22 mouse cellular contexts compared by ENCODE assay signal in the genomic region with DNA sequence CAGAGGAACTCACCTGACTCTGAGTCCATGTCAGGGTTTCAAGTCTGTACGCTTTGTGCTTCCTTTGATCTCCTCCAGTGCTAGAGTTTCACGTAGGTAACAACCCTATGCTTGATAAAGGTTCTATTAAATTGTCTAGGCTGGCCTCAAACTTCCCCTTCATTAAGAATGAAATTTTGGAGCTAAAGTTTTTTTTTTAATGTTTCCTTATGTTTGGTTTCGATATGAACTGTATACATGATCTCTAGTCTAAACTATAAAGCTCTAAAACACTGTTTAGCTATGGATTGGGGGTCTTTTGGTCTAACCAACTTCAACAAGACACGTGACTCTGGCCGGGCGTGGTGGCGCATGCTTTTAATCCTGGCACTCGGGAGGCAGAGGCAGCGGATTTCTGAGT. TPM values are rescaled to one million over a fixed set of nuclear protein-coding genes. Genes with fewer than 3 reads are reported as not detected.
"Had no signal": no experiment of that assay in that cellular context is flagged by ENCODE, and none has a peak within 500 bp of the region (broad histone marks: within the 10 kb centered on the region; RNA-seq: fewer than 3 reads in every experiment).

Gene Xcr1 (minus strand): TSS at position 101 of the 400 bp plus-strand sequence.

- ATAC-seq: lung, postnatal 0 days; midbrain, embryonic 13.5 days; midbrain, embryonic 16.5 days had no signal

- H3K36me3 ChIP-seq: limb, embryonic 10.5 days; limb, embryonic 13.5 days; liver, embryonic 13.5 days; midbrain, embryonic 10.5 days; midbrain, embryonic 13.5 days; neural tube, embryonic 13.5 days; stomach, embryonic 15.5 days had no signal

- H3K27ac ChIP-seq: layer of hippocampus, adult 2 months; limb, embryonic 10.5 days; limb, embryonic 13.5 days; liver, embryonic 13.5 days; midbrain, embryonic 10.5 days; midbrain, embryonic 13.5 days; neural tube, embryonic 13.5 days; stomach, embryonic 15.5 days had no signal

- H3K27me3 ChIP-seq: limb, embryonic 13.5 days; liver, embryonic 13.5 days; midbrain, embryonic 13.5 days; neural tube, embryonic 13.5 days; stomach, embryonic 15.5 days had no signal

- H3K9me3 ChIP-seq: limb, embryonic 10.5 days; limb, embryonic 13.5 days; liver, embryonic 13.5 days; megakaryocyte, embryonic 14.5 days; midbrain, embryonic 10.5 days; midbrain, embryonic 13.5 days; neural tube, embryonic 13.5 days; stomach, embryonic 15.5 days had no signal

- H3K4me3 ChIP-seq: layer of hippocampus, adult 2 months; limb, embryonic 10.5 days; limb, embryonic 13.5 days; liver, embryonic 13.5 days; megakaryocyte, embryonic 14.5 days; midbrain, embryonic 10.5 days; midbrain, embryonic 13.5 days; myocyte; neural tube, embryonic 13.5 days; stomach, embryonic 15.5 days had no signal

- H3K4me1 ChIP-seq: limb, embryonic 10.5 days; limb, embryonic 13.5 days; liver, embryonic 13.5 days; midbrain, embryonic 10.5 days; midbrain, embryonic 13.5 days; neural tube, embryonic 13.5 days; stomach, embryonic 15.5 days had no signal

- DNase-seq: kidney, adult 18-20 months; kidney, adult 9 months; kidney, postnatal 14 days; layer of hippocampus, adult 9-11 months; liver; liver, embryonic 13.5 days; lung, embryonic 14.5 days; retina, postnatal 1 day; right cerebral cortex, postnatal 25 days; thymus, postnatal 25 days had no signal

- H3K9ac ChIP-seq: limb, embryonic 13.5 days; liver, embryonic 13.5 days; lung, embryonic 14.5 days; midbrain, embryonic 13.5 days; neural tube, embryonic 13.5 days; stomach, embryonic 15.5 days had no signal

- H3K4me2 ChIP-seq: limb, embryonic 13.5 days; liver, embryonic 13.5 days; lung, embryonic 14.5 days; midbrain, embryonic 13.5 days; neural tube, embryonic 13.5 days; stomach, embryonic 15.5 days had no signal

RNA-seq across cellular contexts. Expression of gene Xcr1, which starts in this region (rescaled TPM):
- polyA plus RNA-seq: kidney, embryonic 16.5 days; limb, embryonic 10.5 days; limb, embryonic 13.5 days; liver, embryonic 13.5 days; lung, embryonic 14.5 days; stomach, embryonic 15.5 days had no signal
